Mouse (Mus musculus) adrenal gland, adult 18-20 months (tissue): ENCODE data around the gene Atl2. TPM values are rescaled to one million over a fixed set of nuclear protein-coding genes. Genes with fewer than 3 reads are reported as not detected.

Experiments used
- DNase-seq, 2 experiments: peaks; one replicate each; pipeline ENCODE4 v3.0.0; 2021 to 2022; ENCODE audit warnings: low spot score in 2 of 2
- total RNA-seq, 2 experiments: library from RNA; stranded (reverse); gene quantifications; 1 replicate in 1 of 2; 2 replicates in 1 of 2; pipeline ENCODE4 v1.2.3; 2021

Gene Atl2
- total RNA-seq, 2 experiments from 2014 or later = 47.4 to 120 TPM

DNA sequence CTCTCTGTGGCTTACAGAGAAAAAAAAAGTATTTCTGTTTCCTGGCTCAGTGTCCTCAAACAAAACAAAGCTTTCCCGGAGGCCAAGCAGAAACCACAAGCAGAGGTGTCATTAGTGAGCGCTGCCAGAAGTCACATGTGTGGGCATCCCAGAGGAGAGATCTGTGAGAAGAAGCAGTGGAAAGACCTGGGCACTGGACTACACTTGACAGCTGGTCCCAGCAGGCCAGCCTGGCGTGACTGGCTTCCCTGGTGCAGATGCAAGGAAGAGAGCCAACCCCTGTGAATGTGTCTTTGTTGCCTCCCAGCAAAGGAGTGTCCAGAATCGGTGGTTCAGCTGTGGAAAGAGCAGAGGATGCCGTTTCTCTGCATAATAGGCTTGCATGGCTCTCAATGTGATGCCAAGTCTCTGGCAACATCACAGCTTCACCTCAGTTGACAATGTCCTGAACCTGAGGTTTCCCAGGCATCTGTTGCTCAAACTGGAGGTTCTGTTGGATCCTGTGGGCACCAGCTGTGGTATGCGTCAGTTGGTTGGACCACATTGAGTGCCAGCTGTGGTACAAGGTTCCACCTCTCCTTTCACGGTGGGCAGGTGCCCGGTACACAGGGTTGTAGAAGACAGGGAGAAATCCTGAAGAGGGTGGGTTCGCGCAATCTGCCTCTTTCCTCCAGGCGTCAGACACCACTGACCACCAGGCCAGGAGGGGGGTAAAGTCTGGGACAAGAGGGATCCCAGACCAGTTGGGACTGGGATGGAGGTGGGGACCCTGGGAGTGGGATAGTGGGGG lies 70.5 kb downstream of the Atl2 start:
- DNase-seq = no peak

DNA sequence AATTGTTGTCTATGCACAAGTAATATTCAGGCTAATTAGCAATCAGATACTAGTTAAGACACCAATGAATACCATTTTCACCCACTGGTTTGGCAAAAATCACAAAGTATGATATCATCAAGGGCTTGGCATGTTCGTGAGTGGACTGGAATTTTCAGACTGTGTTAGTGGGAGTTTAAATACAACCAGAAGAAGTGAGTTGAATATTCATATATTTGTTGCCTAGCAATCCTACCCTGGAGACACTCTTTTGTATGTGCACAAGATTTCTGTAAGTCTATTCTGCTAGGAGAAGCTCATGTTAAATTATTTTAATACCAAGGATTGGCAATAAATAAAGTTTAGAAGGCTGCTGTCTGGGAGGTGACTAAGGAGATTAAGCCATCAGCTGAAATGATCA lies 71.5 kb downstream of the Atl2 start:
- no peak for DNase-seq

- no peak for DNase-seq
Observed at GRCm38 (mm10) chr17:79818884-79819283, 77.0 kb downstream of the Atl2 start.

DNA sequence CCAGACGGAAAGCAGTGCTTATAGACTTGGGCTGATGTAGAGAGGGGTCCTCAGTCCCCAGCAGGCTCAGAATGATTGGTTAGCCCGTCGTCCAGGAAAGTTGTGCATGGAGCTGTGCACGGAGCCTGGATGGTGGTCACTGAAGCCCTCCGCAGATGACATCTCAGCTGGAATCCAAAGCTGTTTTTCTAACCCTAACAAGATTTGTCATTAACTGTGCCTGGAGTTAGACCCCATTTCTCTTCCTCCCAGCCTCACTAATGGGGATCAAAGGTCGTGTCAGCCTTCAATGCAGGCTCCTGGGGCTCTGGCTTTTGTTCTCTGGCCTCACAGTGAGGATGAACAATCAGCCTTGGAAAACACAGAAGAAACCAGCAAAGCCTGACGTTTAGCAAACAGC lies 77.9 kb downstream of the Atl2 start:
- no peak for DNase-seq

DNA sequence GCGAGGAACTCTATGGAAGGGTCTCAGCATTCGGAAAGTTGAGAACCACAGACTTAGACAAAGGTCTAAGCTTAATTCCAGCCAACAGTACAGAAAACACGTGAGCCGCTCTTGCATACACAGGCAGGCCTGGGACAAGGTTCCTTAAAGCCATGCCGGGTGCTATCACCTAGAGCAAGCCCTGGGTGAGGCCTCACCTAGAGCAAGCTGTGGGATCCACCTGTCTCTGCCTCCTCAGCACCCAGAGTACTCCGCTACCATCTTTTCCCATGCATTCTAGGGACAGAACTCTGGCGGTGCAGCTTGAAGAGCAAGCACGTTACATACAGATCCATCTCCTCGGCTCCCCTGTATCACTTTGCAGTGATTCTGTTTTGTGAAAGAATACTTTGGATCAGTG lies 78.4 kb downstream of the Atl2 start:
- DNase-seq = no peak

- DNase-seq = no peak
Observed at GRCm38 (mm10) chr17:79816896-79817295, 79.0 kb downstream of the Atl2 start.

GRCm38 (mm10) chr17:79810421-79810820 lies 85.5 kb downstream of the Atl2 start:
- DNase-seq = no peak

- no peak for DNase-seq
Observed at GRCm38 (mm10) chr17:79809491-79810316, 86.2 kb downstream of the Atl2 start.

GRCm38 (mm10) chr17:79807237-79807930 lies 88.5 kb downstream of the Atl2 start:
- no peak for DNase-seq

- no peak for DNase-seq
Observed at GRCm38 (mm10) chr17:79804747-79805146, 91.2 kb downstream of the Atl2 start.

DNA sequence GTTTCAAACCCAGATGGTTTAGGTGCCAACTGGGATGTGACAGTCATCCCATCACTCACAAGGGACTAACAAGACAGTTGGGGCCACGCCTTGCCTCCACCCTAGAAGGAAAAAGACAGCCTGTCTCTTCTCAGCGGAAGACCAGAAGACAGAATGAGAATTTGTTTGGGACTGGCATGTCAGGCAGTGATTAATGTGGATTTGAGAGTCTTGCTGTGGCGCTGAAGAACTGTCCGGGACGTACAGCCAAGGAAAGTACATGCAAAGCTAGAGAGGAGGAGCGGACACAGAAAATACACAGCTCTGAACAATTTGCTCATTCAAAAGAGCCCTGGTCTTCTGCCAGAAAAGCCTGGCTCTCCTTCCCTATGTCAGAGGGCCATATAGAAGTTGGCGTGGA lies 93.9 kb downstream of the Atl2 start:
- DNase-seq = no peak

GRCm38 (mm10) chr17:79798831-79799230 lies 97.1 kb downstream of the Atl2 start:
- DNase-seq = no peak

Other genes with a start within 250 kb of the Atl2 start
- 10 to 100 TPM; 28.1 to 39.5 TPM for gene Cyp1b1, start 181.1 kb downstream of the Atl2 start, total RNA-seq
- gene Hnrnpll, start 166.2 kb upstream of the Atl2 start, total RNA-seq = 10 to 100 TPM; 36.3 to 48.5 TPM
- 10 to 100 TPM; 17.7 to 22.6 TPM for gene Galm, start 231.3 kb upstream of the Atl2 start, total RNA-seq